Mouse (Mus musculus) embryonic facial prominence, embryonic 11.5 days (tissue): ENCODE measurements at regions not wholly inside any gene's neighbourhood (a gene's known extent, or its start where the extent isn't known, plus 50 kb on each side); places are given as distances from the start of the nearest gene placed in this dataset.

Experiments used
- ATAC-seq: fragments of 200-750 bp; cut with Nextera tagmentation; replicated peaks from 2 replicates; pipeline ENCODE4 v1.8.0; 2017; ENCODE audit warnings: low read depth; ENCODE audit not compliant: insufficient number of reproducible peaks, low FRiP score, low TSS enrichment
- DNase-seq: peaks from one replicate; pipeline ENCODE4 v3.0.0-alpha.2; 2015; ENCODE audit warnings: low spot score
- H3K27ac ChIP-seq: fragments of 300-500 bp; sonication (generic); replicated peaks from 2 replicates; pipeline ENCODE4 v1.5.1; 2014; ENCODE audit warnings: mild to moderate bottlenecking, low read depth, low read length, control low read depth
- H3K27me3 ChIP-seq: fragments of 300-500 bp; sonication (generic); 2 replicates; pipeline ENCODE4 v1.6.1; 2014; ENCODE audit warnings: mild to moderate bottlenecking, low read length, moderate library complexity, mixed read lengths; ENCODE audit not compliant: control insufficient read depth, insufficient read depth
- H3K36me3 ChIP-seq: fragments of 300-500 bp; sonication (generic); replicated peaks from 2 replicates; pipeline ENCODE4 v1.6.1; 2014; ENCODE audit warnings: low read depth, mild to moderate bottlenecking, low read length, moderate library complexity, mixed read lengths; ENCODE audit not compliant: control insufficient read depth, insufficient read depth
- H3K4me1 ChIP-seq: fragments of 300-500 bp; sonication (generic); 2 replicates; pipeline ENCODE4 v1.6.1; 2014; ENCODE audit warnings: low read length, mixed read lengths; ENCODE audit not compliant: control insufficient read depth, insufficient read depth
- H3K4me2 ChIP-seq: fragments of 300-500 bp; sonication (generic); 2 replicates; pipeline ENCODE4 v1.6.1; 2014; ENCODE audit warnings: low read depth, mild to moderate bottlenecking, control low read depth, low read length, moderate library complexity
- H3K4me3 ChIP-seq: fragments of 300-500 bp; sonication (generic); 2 replicates; pipeline ENCODE4 v1.5.1; 2014; ENCODE audit warnings: low read depth, low read length, control low read depth
- H3K9ac ChIP-seq: fragments of 300-500 bp; sonication (generic); replicated peaks from 2 replicates; pipeline ENCODE4 v1.6.1; 2014; ENCODE audit warnings: mild to moderate bottlenecking, control low read depth, low read length
- H3K9me3 ChIP-seq: fragments of 300-500 bp; sonication (generic); replicated peaks from 2 replicates; pipeline ENCODE4 v1.6.1; 2016; ENCODE audit warnings: mild to moderate bottlenecking, low read length, inconsistent platforms, mixed read lengths; ENCODE audit not compliant: control insufficient read depth
- WGBS: fragments of 180-500 bp; shearing (Covaris S2); extraction: QIAGEN DNeasy Blood & Tissue Kit; methylation state at CpG from one replicate; pipeline ENCODE4 v1.1.7; 2014; 5-methylcytosine and 5-hydroxymethylcytosine counted together

DNA sequence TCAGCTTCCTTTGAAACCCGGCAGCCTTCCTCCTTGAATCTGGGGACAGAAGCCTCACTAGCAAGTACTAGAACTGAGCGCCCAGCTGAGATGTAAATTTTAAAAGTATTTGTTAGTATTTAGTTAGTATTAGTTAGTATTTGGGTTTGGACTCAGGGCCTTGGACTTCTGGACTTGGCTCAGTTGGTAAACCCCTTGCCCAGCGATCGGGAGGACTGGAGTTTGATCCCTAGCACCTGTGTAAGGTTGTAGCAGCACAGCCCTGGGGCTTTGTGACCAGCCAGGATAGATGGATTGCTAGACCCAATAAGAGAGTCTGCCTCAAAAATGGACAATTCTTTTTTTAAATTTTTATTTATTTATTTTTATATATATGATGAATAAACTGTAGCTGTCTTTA lies 62.7 kb upstream of the Ppp2r5a start:
- no peaks in the 10 kb centered on the region for H3K36me3 ChIP-seq
- no peak overlapping the region for H3K27ac ChIP-seq
- no peak overlapping the region for H3K9ac ChIP-seq
- H3K27me3 ChIP-seq = no peaks in the 10 kb centered on the region
- no peaks in the 10 kb centered on the region; the same call in 1 of the 2 replicates for H3K4me1 ChIP-seq
- H3K4me2 ChIP-seq = no peak overlapping the region
- DNase-seq (no peak), ATAC-seq (no peak)
- WGBS = 81% methylated on average over 4 of the region's 4 CpGs
- H3K9me3 ChIP-seq = no peaks in the 10 kb centered on the region
- no peak overlapping the region for H3K4me3 ChIP-seq

DNA sequence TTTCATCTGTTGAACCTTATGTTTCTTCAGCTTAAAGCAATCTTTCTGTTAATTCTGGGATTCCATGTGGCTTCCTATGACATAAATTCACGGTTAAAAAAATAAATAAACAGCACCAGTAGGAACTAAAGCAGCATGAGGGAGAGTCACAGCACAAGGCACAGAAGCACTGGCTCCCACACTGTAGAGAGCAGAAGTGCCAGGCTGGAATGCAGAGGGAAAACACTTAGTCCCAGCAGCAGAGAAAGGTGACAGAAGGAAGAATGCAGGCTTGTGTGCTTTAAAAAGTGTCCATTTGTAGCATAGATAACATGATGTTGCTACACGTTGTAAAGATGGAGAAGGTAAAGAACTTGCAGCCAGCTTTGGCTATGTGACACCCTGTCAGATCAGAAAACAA lies 62.1 kb upstream of the Ppp2r5a start:
- H3K27me3 ChIP-seq = no peaks in the 10 kb centered on the region
- 65% methylated on average over 2 of the region's 2 CpGs for WGBS
- no peak overlapping the region for H3K4me3 ChIP-seq
- H3K4me1 ChIP-seq = no peaks in the 10 kb centered on the region
- no peak overlapping the region for H3K4me2 ChIP-seq
- no peak overlapping the region for H3K9ac ChIP-seq
- H3K9me3 ChIP-seq = no peaks in the 10 kb centered on the region
- H3K27ac ChIP-seq = no peak overlapping the region
- no peaks in the 10 kb centered on the region for H3K36me3 ChIP-seq
- DNase-seq (no peak), ATAC-seq (no peak)

DNA sequence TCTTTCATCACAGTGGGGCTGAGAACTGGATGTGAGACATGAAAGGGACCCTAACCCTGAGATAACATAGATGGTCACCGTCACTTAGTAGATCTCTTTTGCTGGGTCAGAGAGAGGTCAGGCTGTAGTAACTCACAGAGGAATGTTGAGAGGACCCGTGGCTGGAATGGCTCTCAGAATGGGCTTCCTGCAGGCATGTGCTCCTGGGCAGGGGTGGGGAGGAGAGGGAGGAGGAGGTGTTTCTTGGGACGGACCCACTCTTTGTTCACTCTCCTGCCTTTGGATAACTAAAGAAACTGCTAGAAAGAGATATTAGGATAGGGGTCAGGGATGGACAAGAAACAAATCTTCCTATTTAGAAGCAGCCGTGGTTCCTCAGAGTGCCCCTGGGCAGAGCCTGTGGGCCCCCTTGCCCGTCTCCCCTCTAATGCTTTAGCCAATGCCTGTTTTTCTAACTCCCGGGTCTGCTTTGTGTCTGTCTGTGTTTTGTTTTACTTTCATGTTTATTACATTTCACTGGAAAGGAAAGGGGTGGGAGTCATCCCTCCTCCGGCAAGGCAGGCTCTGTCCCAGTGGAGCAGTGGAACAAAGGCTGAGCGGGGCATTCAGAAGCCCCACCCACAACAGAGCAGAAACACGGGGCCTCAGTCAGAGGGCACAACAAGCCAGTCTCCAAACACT lies 58.9 kb upstream of the Ppp2r5a start:
- WGBS = 7% methylated on average over 9 of the region's 9 CpGs
- H3K4me3 ChIP-seq = no peak overlapping the region
- peak overlapping the region; percentile 23; the same call in 1 of the 2 replicates for H3K9ac ChIP-seq
- H3K4me2 ChIP-seq = no peak overlapping the region
- H3K27ac ChIP-seq = peak overlapping the region; percentile 52; the same call in 1 of the 2 replicates
- H3K27me3 ChIP-seq = no peaks in the 10 kb centered on the region
- ATAC-seq = 0 out of 2 replicates have a peak, but pooled peaks have one; percentile 78
- no peaks in the 10 kb centered on the region for H3K36me3 ChIP-seq
- no peaks in the 10 kb centered on the region for H3K9me3 ChIP-seq
- H3K4me1 ChIP-seq = no peaks in the 10 kb centered on the region
- peak; percentile 44 for DNase-seq

DNA sequence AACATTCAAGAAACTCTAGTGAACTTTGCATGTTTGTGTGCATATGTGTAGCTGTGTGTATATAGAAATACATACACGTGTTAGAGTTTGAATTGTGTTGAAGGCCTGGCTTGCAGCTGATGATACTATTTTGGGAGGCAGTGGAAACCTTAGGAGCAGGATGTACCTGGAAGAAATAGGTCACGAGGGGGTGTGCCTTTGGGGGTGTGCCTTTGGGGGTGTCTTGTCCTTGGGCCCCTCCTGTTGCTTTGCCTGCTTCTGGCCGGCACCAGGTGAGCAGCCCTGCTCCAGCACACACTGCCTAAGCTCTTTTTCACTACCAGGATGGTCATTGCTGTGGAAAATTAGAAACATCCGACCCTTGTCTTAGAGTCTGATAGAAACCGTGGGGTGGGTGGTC lies 56.0 kb upstream of the Ppp2r5a start:
- Histone ChIP-seq H3K27me3 (no peaks in the 10 kb centered on the region), H3K9me3 (no peaks in the 10 kb centered on the region), H3K4me2 (no peak overlapping the region), H3K4me1 (no peaks in the 10 kb centered on the region), H3K9ac (no peak overlapping the region), H3K4me3 (no peak overlapping the region), H3K27ac (no peak overlapping the region), H3K36me3 (no peaks in the 10 kb centered on the region)
- 66% methylated on average over 5 of the region's 5 CpGs for WGBS
- no peak for ATAC-seq
- no peak for DNase-seq

DNA sequence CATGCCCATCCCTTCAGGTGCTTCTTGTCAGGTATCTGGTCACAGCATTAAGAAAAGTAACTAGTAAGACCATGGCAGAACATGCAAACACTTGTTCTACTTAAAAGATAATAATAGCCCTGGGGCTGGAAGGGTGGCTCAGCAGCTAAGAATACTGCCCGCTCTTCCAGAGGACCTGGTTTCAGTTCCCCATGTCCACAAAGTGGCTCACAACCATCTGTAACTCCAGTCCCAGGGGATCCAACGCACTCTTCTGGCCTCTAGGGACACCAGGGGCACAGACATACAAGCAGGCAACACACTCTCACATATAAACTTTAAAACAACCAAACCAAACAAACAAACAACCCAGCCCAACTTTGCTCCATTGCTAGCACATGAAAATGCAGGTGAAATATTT lies 55.2 kb upstream of the Ppp2r5a start:
- Histone ChIP-seq H3K27me3 (no peaks in the 10 kb centered on the region), H3K9me3 (no peaks in the 10 kb centered on the region), H3K4me3 (no peak overlapping the region), H3K36me3 (no peaks in the 10 kb centered on the region), H3K9ac (no peak overlapping the region), H3K4me1 (no peaks in the 10 kb centered on the region), H3K4me2 (no peak overlapping the region), H3K27ac (no peak overlapping the region)
- ATAC-seq (no peak), DNase-seq (no peak)
- WGBS = 61% methylated on average over 2 of the region's 2 CpGs

DNA sequence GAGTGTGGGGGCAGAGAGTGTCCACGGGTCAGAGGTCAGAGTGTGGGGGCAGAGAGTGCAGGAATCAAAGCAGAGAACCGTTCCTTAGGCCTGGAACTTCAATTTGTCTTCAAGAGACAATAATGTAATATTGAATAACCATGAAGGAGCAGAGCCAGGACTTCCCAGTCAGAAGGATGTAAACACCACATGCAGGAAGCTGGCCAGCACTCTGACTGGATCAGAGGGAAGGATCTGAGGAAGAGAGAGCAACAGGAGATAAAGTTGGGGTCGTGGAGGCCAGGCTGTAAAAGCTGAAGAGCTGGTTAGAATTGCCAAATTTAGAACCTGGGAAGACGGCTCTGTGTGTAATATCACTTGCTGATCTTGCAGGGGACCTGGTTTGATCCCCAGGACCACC lies 54.0 kb upstream of the Ppp2r5a start:
- H3K4me3 ChIP-seq = no peak overlapping the region
- 68% methylated on average over 4 of the region's 4 CpGs for WGBS
- H3K36me3 ChIP-seq = no peaks in the 10 kb centered on the region
- no peaks in the 10 kb centered on the region for H3K4me1 ChIP-seq
- DNase-seq = no peak
- no peak overlapping the region for H3K4me2 ChIP-seq
- no peaks in the 10 kb centered on the region for H3K9me3 ChIP-seq
- H3K27me3 ChIP-seq = no peaks in the 10 kb centered on the region
- ATAC-seq = no peak
- H3K27ac ChIP-seq = no peak overlapping the region
- no peak overlapping the region for H3K9ac ChIP-seq

DNA sequence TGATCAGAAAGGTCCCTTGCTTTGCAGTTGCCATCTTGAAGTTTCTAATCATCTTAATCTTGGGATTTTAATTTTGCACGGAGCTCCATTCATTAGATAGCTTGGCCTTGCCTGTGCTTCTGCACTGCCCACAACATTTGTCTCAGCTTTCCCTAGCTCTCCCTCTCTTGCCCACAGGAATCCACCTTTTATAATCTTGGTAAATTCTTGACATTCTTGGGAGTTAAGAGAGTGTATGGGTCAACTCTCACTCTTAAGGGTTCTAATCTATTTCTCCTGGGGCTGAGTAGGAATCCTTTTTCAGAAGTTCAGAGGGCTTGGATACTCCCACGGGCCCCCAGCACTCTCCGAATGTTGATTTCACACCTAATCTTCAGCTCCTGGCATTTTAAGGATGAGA lies 51.5 kb upstream of the Ppp2r5a start:
- DNase-seq = no peak
- WGBS = 38% methylated on average over 3 of the region's 3 CpGs
- Histone ChIP-seq H3K9ac (no peak overlapping the region), H3K4me2 (no peak overlapping the region), H3K4me3 (no peak overlapping the region), H3K27ac (no peak overlapping the region), H3K9me3 (no peaks in the 10 kb centered on the region), H3K36me3 (no peaks in the 10 kb centered on the region), H3K27me3 (no peaks in the 10 kb centered on the region), H3K4me1 (no peaks in the 10 kb centered on the region)
- no peak for ATAC-seq

DNA sequence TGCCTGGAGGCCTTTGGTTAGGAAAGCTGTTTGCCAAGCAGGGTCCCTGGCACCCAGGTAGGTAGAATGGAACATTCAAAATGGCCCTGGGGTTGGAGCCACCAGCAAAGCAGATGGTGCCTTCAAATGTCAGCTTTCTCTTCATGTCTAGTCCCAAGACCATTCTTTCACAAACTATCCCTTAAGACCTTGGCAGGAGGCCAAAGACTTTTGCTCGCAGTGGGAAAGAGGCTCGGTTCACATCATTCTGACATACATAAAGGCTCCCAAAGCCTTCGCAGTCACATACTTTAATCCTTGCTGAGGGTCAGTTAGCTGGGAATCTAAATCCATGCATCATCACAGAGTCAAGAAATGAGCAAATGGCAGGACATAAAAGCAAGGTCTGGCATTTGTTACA lies 50.5 kb upstream of the Ppp2r5a start:
- Histone ChIP-seq H3K4me3 (no peak overlapping the region), H3K4me1 (no peaks in the 10 kb centered on the region), H3K36me3 (no peaks in the 10 kb centered on the region), H3K9me3 (no peaks in the 10 kb centered on the region), H3K9ac (no peak overlapping the region), H3K27me3 (no peaks in the 10 kb centered on the region), H3K27ac (no peak overlapping the region), H3K4me2 (no peak overlapping the region)
- DNase-seq = no peak
- no peak for ATAC-seq
- WGBS = 73% methylated on average over 3 of the region's 3 CpGs
